In the genomic region with DNA sequence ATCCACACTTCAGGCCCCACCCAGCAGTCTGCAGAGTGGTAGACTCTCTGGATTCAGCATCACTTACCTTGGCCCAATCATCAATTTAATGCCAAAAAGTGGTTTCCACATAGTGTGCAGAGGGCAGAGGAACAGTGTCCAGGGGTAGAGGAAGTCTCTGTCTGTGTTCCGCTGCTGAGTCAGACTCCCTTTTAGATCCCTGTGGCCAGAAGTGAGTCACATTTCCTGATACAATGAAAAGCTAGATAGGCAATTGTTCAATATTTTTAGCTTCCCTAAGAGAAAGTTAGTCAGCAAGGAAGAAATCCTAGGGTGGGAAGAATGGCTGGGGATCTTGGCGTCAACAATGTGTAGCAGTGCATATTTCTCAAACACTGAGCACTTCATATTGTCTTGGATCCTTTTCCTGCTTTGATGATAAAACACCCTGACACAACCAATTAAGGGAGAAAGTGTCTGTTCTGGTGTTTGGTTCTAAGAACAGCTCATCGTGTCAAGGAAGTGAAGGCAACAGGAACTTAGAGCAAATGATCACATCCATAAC, we compare ENCODE assay signal across 19 mouse cellular contexts.
DNase-seq lines count a peak whose midpoint lies in the region; ATAC-seq and TF ChIP-seq lines count a peak whose summit lies in the region.
"Had no signal": no experiment of that assay in that cellular context is flagged by ENCODE, and none has a peak within 500 bp of the region (broad histone marks: within the 10 kb centered on the region; RNA-seq: fewer than 3 reads in every experiment).

No protein-coding gene starts in this region.

- TF ChIP-seq CTCF in lung, embryonic 14.5 days (IDR thresholded peaks at IDR 0.05; ENCODE audit: low read depth), result no peak
- no peak for TF ChIP-seq CTCF in liver, postnatal 0 days (IDR thresholded peaks at IDR 0.05; ENCODE audit: low read depth)

- H3K9me3 ChIP-seq in lung, embryonic 14.5 days (ENCODE audit: low read depth, low read length), result no peaks in the 10 kb centered on the region
- H3K9me3 ChIP-seq in liver, postnatal 0 days (ENCODE audit: low read length), result no peaks in the 10 kb centered on the region
- H3K9me3 ChIP-seq: embryonic facial prominence, embryonic 10.5 days; forebrain, embryonic 13.5 days; limb, embryonic 10.5 days; midbrain, embryonic 10.5 days; neural tube, embryonic 13.5 days had no signal

- no peak overlapping the region for H3K4me2 ChIP-seq in lung, embryonic 14.5 days
- no peak overlapping the region for H3K4me2 ChIP-seq in liver, postnatal 0 days (ENCODE audit: low read depth, low read length)
- H3K4me2 ChIP-seq: forebrain, embryonic 13.5 days; neural tube, embryonic 13.5 days had no signal

- no peak overlapping the region for H3K9ac ChIP-seq in lung, embryonic 14.5 days
- H3K9ac ChIP-seq in liver, postnatal 0 days (replicated peaks), result no peak overlapping the region
- H3K9ac ChIP-seq: forebrain, embryonic 13.5 days; neural tube, embryonic 13.5 days had no signal

- no peaks in the 10 kb centered on the region for H3K36me3 ChIP-seq in lung, embryonic 14.5 days (ENCODE audit: insufficient read depth)
- no peaks in the 10 kb centered on the region for H3K36me3 ChIP-seq in liver, postnatal 0 days (replicated peaks; ENCODE audit: insufficient read depth, low read length)
- H3K36me3 ChIP-seq: embryonic facial prominence, embryonic 10.5 days; limb, embryonic 10.5 days; midbrain, embryonic 10.5 days; neural tube, embryonic 13.5 days had no signal

- no peaks in the 10 kb centered on the region for H3K27me3 ChIP-seq in lung, embryonic 14.5 days (ENCODE audit: insufficient read depth, low read length)
- H3K27me3 ChIP-seq in liver, postnatal 0 days (ENCODE audit: insufficient read depth, low read length), result no peaks in the 10 kb centered on the region
- H3K27me3 ChIP-seq: forebrain, embryonic 13.5 days; neural tube, embryonic 13.5 days had no signal

- DNase-seq in heart, adult 8-10 months (ENCODE audit: low spot score), result peak; percentile 12
- DNase-seq in heart, postnatal 4 days, result no peak
- DNase-seq in lung, embryonic 14.5 days, result peak; percentile 16
- no peak for DNase-seq in lung, postnatal 25 days (ENCODE audit: low spot score)
- DNase-seq in c-Kit-positive CD71-negative TER-119-negative erythroid progenitor cells, embryonic 14.5 days (ENCODE audit: low read depth), result peak; percentile 9
- DNase-seq in liver, postnatal 0 days, result no peak
- no peak for DNase-seq in cerebellum, postnatal 36 days
- DNase-seq: B cell, adult 2 months; cerebellum, adult 11 months; cerebellum, postnatal 25 days; right cerebral cortex, postnatal 14 days had no signal

- H3K4me3 ChIP-seq in lung, embryonic 14.5 days (ENCODE audit: low read depth, low read length), result no peak overlapping the region
- H3K4me3 ChIP-seq in liver, postnatal 0 days (ENCODE audit: low read depth, low read length), result no peak overlapping the region
- H3K4me3 ChIP-seq: embryonic facial prominence, embryonic 10.5 days; forebrain, embryonic 13.5 days; left cerebral cortex, adult 2 months; limb, embryonic 10.5 days; midbrain, embryonic 10.5 days; neural tube, embryonic 13.5 days had no signal

- no peak overlapping the region for H3K27ac ChIP-seq in lung, embryonic 14.5 days (ENCODE audit: low read depth)
- H3K27ac ChIP-seq in liver, postnatal 0 days (ENCODE audit: low read depth), result no peak overlapping the region
- H3K27ac ChIP-seq: embryonic facial prominence, embryonic 10.5 days; forebrain, embryonic 13.5 days; left cerebral cortex, adult 2 months; limb, embryonic 10.5 days; midbrain, embryonic 10.5 days; neural tube, embryonic 13.5 days; stomach, postnatal 0 days had no signal

- TF ChIP-seq EP300 in liver, postnatal 0 days (IDR thresholded peaks at IDR 0.05; ENCODE audit: low read depth), result no peak

- no peak; the same call in 1 of the 2 replicates for ATAC-seq in lung, embryonic 14.5 days (ENCODE audit: insufficient read depth)
- peak; percentile 68 for ATAC-seq in liver, postnatal 0 days
- no peak for ATAC-seq in activated CD4-positive, CD25-positive, alpha-beta regulatory T cell, adult 4 months
- ATAC-seq: forebrain, embryonic 13.5 days had no signal

- no peaks in the 10 kb centered on the region for H3K4me1 ChIP-seq in lung, embryonic 14.5 days (ENCODE audit: insufficient read depth)
- no peaks in the 10 kb centered on the region for H3K4me1 ChIP-seq in liver, postnatal 0 days (ENCODE audit: insufficient read depth)
- H3K4me1 ChIP-seq: embryonic facial prominence, embryonic 10.5 days; forebrain, embryonic 13.5 days; limb, embryonic 10.5 days; midbrain, embryonic 10.5 days; neural tube, embryonic 13.5 days had no signal

- WGBS in lung, embryonic 14.5 days, result 67% methylated on average over 3 of the region's 3 CpGs
- WGBS in liver, postnatal 0 days (ENCODE audit: insufficient replicate concordance), result 37% methylated on average over 3 of the region's 3 CpGs

Comparison
In these comparisons a context has a peak if more than half of its experiments do, and no peak if none do; other contexts are left out.
1. DNase-seq: peak in heart, adult 8-10 months (single experiment), lung, embryonic 14.5 days (single experiment) and c-Kit-positive CD71-negative TER-119-negative erythroid progenitor cells, embryonic 14.5 days (single experiment); none in heart, postnatal 4 days (single experiment), lung, postnatal 25 days (single experiment), liver, postnatal 0 days (single experiment) and cerebellum, postnatal 36 days (0 of 2).